Comparison of ENCODE assay signal across 12 mouse cellular contexts in genomic region chr4:140154484-140154883, GRCm38 (mm10).
DNase-seq lines count a peak whose midpoint lies in the region; ATAC-seq and TF ChIP-seq lines count a peak whose summit lies in the region.
"Had no signal": no experiment of that assay in that cellular context is flagged by ENCODE, and none has a peak within 500 bp of the region (broad histone marks: within the 10 kb centered on the region; RNA-seq: fewer than 3 reads in every experiment).

No protein-coding gene starts in this region.

- peak; percentile 76 for ATAC-seq in midbrain, embryonic 12.5 days (ENCODE audit: low FRiP score, low read depth)
- ATAC-seq in intestine, embryonic 15.5 days = no peak

- TF ChIP-seq CTCF in cerebellum, adult 2 months (IDR thresholded peaks at IDR 0.05; ENCODE audit: borderline replicate concordance, insufficient read depth, low read depth, low read length) = no peak

- TF ChIP-seq POLR2A in cerebellum, adult 2 months (IDR thresholded peaks at IDR 0.05; ENCODE audit: borderline replicate concordance, insufficient read depth, low read length) = no peak

- H3K4me1 ChIP-seq in midbrain, embryonic 12.5 days = peaks cover 22% of the 10 kb centered on the region
- H3K4me1 ChIP-seq in intestine, embryonic 15.5 days (replicated peaks) = no peaks in the 10 kb centered on the region
- peaks cover 25% of the 10 kb centered on the region for H3K4me1 ChIP-seq in cerebellum, adult 2 months (ENCODE audit: control insufficient read depth, insufficient read depth, low read length)

- DNase-seq in cerebellum, postnatal 10 days = peak; percentile 58 to 67
- DNase-seq in cerebellum, adult 9-10 months = no peak
- peak; percentile 78 to 80 for DNase-seq in right cerebral cortex, postnatal 10 days (ENCODE audit: low spot score in 2 of 2)
- DNase-seq in right cerebral cortex, postnatal 14 days = no peak
- no peak for DNase-seq in kidney, adult 18-20 months
- DNase-seq in cerebellum, adult 2 months = no peak
- DNase-seq: heart, adult 11 months; lung, postnatal 36 days; thymus, adult 2 months had no signal

- no peaks in the 10 kb centered on the region for H3K27me3 ChIP-seq in midbrain, embryonic 12.5 days
- no peaks in the 10 kb centered on the region for H3K27me3 ChIP-seq in intestine, embryonic 15.5 days (replicated peaks)
- H3K27me3 ChIP-seq in cerebellum, adult 2 months (ENCODE audit: control insufficient read depth, insufficient read depth, low read length) = no peaks in the 10 kb centered on the region

- 0 out of 2 replicates have a peak overlapping the region, but pooled peaks have one; percentile 1 for H3K9ac ChIP-seq in midbrain, embryonic 12.5 days (replicated peaks)
- no peak overlapping the region for H3K9ac ChIP-seq in intestine, embryonic 15.5 days

- no peaks in the 10 kb centered on the region for H3K36me3 ChIP-seq in midbrain, embryonic 12.5 days
- no peaks in the 10 kb centered on the region for H3K36me3 ChIP-seq in intestine, embryonic 15.5 days

- no peak overlapping the region for H3K4me2 ChIP-seq in midbrain, embryonic 12.5 days (replicated peaks)
- no peak overlapping the region for H3K4me2 ChIP-seq in intestine, embryonic 15.5 days (replicated peaks)
- H3K4me2 ChIP-seq: liver, embryonic 11.5 days had no signal

- no peaks in the 10 kb centered on the region for H3K9me3 ChIP-seq in midbrain, embryonic 12.5 days
- no peaks in the 10 kb centered on the region for H3K9me3 ChIP-seq in intestine, embryonic 15.5 days

- no peak overlapping the region for H3K4me3 ChIP-seq in midbrain, embryonic 12.5 days
- H3K4me3 ChIP-seq in intestine, embryonic 15.5 days (replicated peaks) = no peak overlapping the region
- no peak overlapping the region for H3K4me3 ChIP-seq in cerebellum, adult 2 months (replicated peaks; ENCODE audit: insufficient read depth, low read depth, low read length)

- 25% methylated on average over 5 of the region's 5 CpGs for WGBS in midbrain, embryonic 12.5 days
- WGBS in intestine, embryonic 15.5 days = 72% methylated on average over 5 of the region's 5 CpGs
- 64% methylated on average over 5 of the region's 5 CpGs for WGBS in cerebellum, adult 2 months

- H3K27ac ChIP-seq in midbrain, embryonic 12.5 days (replicated peaks) = peak overlapping the region; percentile 75
- H3K27ac ChIP-seq in intestine, embryonic 15.5 days = no peak overlapping the region
- no peak overlapping the region for H3K27ac ChIP-seq in cerebellum, adult 2 months (ENCODE audit: insufficient read depth, low read length)

Comparison
In these comparisons a context has a peak if more than half of its experiments do, and no peak if none do; other contexts are left out.
1. DNase-seq: peak in cerebellum, postnatal 10 days (2 of 2) and right cerebral cortex, postnatal 10 days (2 of 2); none in cerebellum, adult 9-10 months (single experiment), right cerebral cortex, postnatal 14 days (single experiment), kidney, adult 18-20 months (single experiment) and cerebellum, adult 2 months (0 of 2).